Mouse (Mus musculus) liver, embryonic 11.5 days (tissue): Measurements from ENCODE around the gene Pdgfa. TPM values are rescaled to one million over a fixed set of nuclear protein-coding genes. Genes with fewer than 3 reads are reported as not detected.
A peak's percentile ranks its signal among the peaks of the same experiment; 100 is the strongest.

Experiments used
- ATAC-seq: fragments of 200-750 bp; cut with Nextera tagmentation; replicated peaks from 2 replicates; pipeline ENCODE4 v1.8.0; 2017; ENCODE audit warnings: moderate number of reproducible peaks, mild to moderate bottlenecking, moderate TSS enrichment, moderate library complexity; ENCODE audit not compliant: low FRiP score
- DNase-seq: peaks from one replicate; pipeline ENCODE4 v3.0.0-alpha.2; 2017; ENCODE audit warnings: low spot score
- H3K27ac ChIP-seq: fragments of 300-500 bp; sonication (generic); 2 replicates; pipeline ENCODE4 v1.5.1; 2014; ENCODE audit warnings: mild to moderate bottlenecking, low read depth, low read length, control low read depth
- H3K27me3 ChIP-seq: fragments of 300-500 bp; sonication (generic); replicated peaks from 2 replicates; pipeline ENCODE4 v1.6.1; 2014; ENCODE audit warnings: low read length, mixed read lengths; ENCODE audit not compliant: control insufficient read depth, insufficient read depth
- H3K36me3 ChIP-seq: fragments of 300-500 bp; sonication (generic); 2 replicates; pipeline ENCODE4 v1.6.1; 2014; ENCODE audit warnings: mild to moderate bottlenecking, low read length, moderate library complexity, mixed read lengths; ENCODE audit not compliant: control insufficient read depth, insufficient read depth
- H3K4me1 ChIP-seq: fragments of 300-500 bp; sonication (generic); replicated peaks from 2 replicates; pipeline ENCODE4 v1.6.1; 2014; ENCODE audit warnings: low read length, mixed read lengths; ENCODE audit not compliant: control insufficient read depth, insufficient read depth
- H3K4me2 ChIP-seq: fragments of 300-500 bp; sonication (generic); 2 replicates; pipeline ENCODE4 v1.6.1; 2014; ENCODE audit warnings: mild to moderate bottlenecking, control low read depth, moderate library complexity
- H3K4me3 ChIP-seq: fragments of 300-500 bp; sonication (generic); 2 replicates; pipeline ENCODE4 v1.5.1; 2014; ENCODE audit warnings: low read depth, low read length, control low read depth
- H3K9ac ChIP-seq: fragments of 300-500 bp; sonication (generic); 2 replicates; pipeline ENCODE4 v1.6.1; 2014; ENCODE audit warnings: low read depth, low read length, control low read depth
- H3K9me3 ChIP-seq: fragments of 300-500 bp; sonication (generic); 2 replicates; pipeline ENCODE4 v1.6.1; 2016; ENCODE audit warnings: low read length, inconsistent platforms, mixed read lengths; ENCODE audit not compliant: control insufficient read depth
- WGBS: fragments of 180-500 bp; shearing (Covaris S2); extraction: QIAGEN DNeasy Blood & Tissue Kit; methylation state at CpG from one replicate; pipeline ENCODE4 v1.1.7; 2014; 5-methylcytosine and 5-hydroxymethylcytosine counted together
- polyA plus RNA-seq: library from polyadenylated mRNA; unstranded; fragments of >200 nt; fragmentation: Nextera tagmentation; extraction: Ambion mirVana; gene quantifications from 2 replicates; pipeline ENCODE4 v1.2.1, GENCODE M21; 2014

The Pdgfa gene
- polyA plus RNA-seq, 1 experiment from 2014 or later: 5.0 TPM

- Histone ChIP-seq H3K4me2 (no peak overlapping the region), H3K27me3 (peaks cover 73% of the 10 kb centered on the region), H3K4me3 (no peak overlapping the region), H3K9me3 (no peaks in the 10 kb centered on the region), H3K9ac (no peak overlapping the region), H3K4me1 (no peaks in the 10 kb centered on the region; the same call in none of the 2 replicates), H3K27ac (no peak overlapping the region), H3K36me3 (no peaks in the 10 kb centered on the region)
- 37% methylated on average over 4 of the region's 4 CpGs for WGBS
- ATAC-seq (no peak), DNase-seq (no peak)
These were observed 5.4 kb downstream of the Pdgfa start for GRCm38 (mm10) chr5:138991734-138992133.

- ATAC-seq: no peak
- Histone ChIP-seq H3K9me3 (no peaks in the 10 kb centered on the region), H3K4me3 (no peak overlapping the region), H3K4me1 (no peaks in the 10 kb centered on the region; the same call in none of the 2 replicates), H3K27ac (no peak overlapping the region), H3K4me2 (no peak overlapping the region), H3K36me3 (no peaks in the 10 kb centered on the region), H3K27me3 (peaks cover 64% of the 10 kb centered on the region), H3K9ac (no peak overlapping the region)
- no peak for DNase-seq
- 66% methylated on average over 7 of the region's 7 CpGs for WGBS
These were observed 6.3 kb downstream of the Pdgfa start for GRCm38 (mm10) chr5:138990659-138991380.

DNA sequence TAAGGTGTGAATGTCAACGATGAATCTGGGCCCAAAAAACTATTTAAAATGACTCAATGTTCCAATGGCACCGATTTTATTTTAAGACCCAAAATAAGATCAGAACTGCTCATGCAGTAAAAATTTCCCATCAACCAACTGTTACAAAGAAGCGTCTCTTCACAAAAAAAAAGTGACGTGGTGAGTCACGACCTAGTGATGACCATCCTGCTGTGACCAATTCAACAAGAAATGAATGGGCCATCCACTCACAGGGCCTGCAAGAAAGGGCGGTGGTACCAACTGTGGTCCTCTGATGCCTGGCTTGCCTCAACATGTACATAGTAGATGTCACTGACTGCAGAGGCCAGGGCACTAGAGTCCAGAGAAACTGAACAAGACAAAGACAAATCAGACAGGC is 7.6 kb downstream of the Pdgfa start:
- ATAC-seq (no peak), DNase-seq (no peak)
- 80% methylated on average over 6 of the region's 6 CpGs for WGBS
- Histone ChIP-seq H3K4me1 (no peaks in the 10 kb centered on the region; the same call in 1 of the 2 replicates), H3K27me3 (peaks cover 51% of the 10 kb centered on the region), H3K4me3 (no peak overlapping the region), H3K9me3 (no peaks in the 10 kb centered on the region), H3K27ac (no peak overlapping the region), H3K36me3 (no peaks in the 10 kb centered on the region; the same call in 1 of the 2 replicates), H3K9ac (no peak overlapping the region), H3K4me2 (no peak overlapping the region)

DNA sequence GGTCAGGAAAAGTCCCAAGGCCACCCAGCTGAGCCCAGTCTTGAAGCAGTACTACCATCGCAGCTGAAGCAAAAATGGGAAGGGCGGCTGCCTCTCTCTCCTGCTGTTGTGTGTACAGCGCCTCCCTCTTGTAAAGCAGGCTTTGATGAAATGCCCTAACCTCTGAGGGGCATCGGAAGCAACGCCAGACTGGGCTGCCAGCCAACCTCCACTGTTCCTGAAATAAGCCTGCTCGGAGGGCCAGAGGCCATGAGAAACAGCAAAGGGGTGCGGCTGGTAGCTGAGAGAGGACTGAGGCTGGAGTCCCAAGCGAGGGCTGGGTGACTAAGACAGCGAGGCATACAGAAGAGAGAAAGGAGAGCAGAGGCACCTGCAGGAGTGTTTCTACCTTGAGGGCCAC is 8.4 kb downstream of the Pdgfa start:
- no peak overlapping the region for H3K27ac ChIP-seq
- no peak overlapping the region for H3K4me3 ChIP-seq
- H3K36me3 ChIP-seq: peaks cover 2% of the 10 kb centered on the region; the same call in 1 of the 2 replicates
- H3K4me2 ChIP-seq: no peak overlapping the region
- no peak overlapping the region for H3K9ac ChIP-seq
- WGBS: 74% methylated on average over 9 of the region's 9 CpGs
- ATAC-seq: no peak
- peaks cover 43% of the 10 kb centered on the region for H3K27me3 ChIP-seq
- no peak for DNase-seq
- H3K9me3 ChIP-seq: no peaks in the 10 kb centered on the region
- no peaks in the 10 kb centered on the region; the same call in 1 of the 2 replicates for H3K4me1 ChIP-seq

- Histone ChIP-seq H3K27me3 (peaks cover 35% of the 10 kb centered on the region), H3K4me1 (no peaks in the 10 kb centered on the region; the same call in 1 of the 2 replicates), H3K4me2 (no peak overlapping the region), H3K4me3 (no peak overlapping the region), H3K27ac (no peak overlapping the region), H3K9ac (no peak overlapping the region), H3K36me3 (peaks cover 2% of the 10 kb centered on the region; the same call in 1 of the 2 replicates), H3K9me3 (no peaks in the 10 kb centered on the region)
- no peak for ATAC-seq
- no peak for DNase-seq
- 83% methylated on average over 10 of the region's 10 CpGs for WGBS
These were observed 9.2 kb downstream of the Pdgfa start for GRCm38 (mm10) chr5:138987994-138988393.

DNA sequence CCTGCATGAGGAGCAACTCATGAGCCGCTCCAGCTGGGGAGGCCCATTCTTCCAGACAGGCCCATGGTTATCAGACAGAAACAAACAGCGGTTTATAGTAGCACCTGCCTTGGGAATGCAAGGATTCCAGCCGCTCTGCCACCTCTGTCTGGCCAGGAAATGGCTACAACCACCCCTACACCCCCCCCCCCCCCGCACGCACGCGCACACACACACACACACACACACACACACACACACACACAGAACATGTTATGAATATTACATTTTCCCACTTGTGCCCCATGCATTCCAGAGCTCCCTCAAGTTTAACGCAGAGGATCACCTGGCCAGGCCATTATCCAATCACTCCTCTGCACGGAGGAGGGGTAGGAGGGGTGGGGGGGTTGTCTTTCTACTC is 15.2 kb downstream of the Pdgfa start:
- Histone ChIP-seq H3K9me3 (no peaks in the 10 kb centered on the region), H3K4me1 (no peaks in the 10 kb centered on the region), H3K4me2 (no peak overlapping the region), H3K36me3 (peaks cover 2% of the 10 kb centered on the region; the same call in 1 of the 2 replicates), H3K27me3 (no peaks in the 10 kb centered on the region), H3K9ac (no peak overlapping the region), H3K27ac (no peak overlapping the region), H3K4me3 (no peak overlapping the region)
- DNase-seq: no peak
- ATAC-seq: no peak
- 76% methylated on average over 9 of the region's 9 CpGs for WGBS

- Histone ChIP-seq H3K9me3 (no peaks in the 10 kb centered on the region), H3K27ac (no peak overlapping the region), H3K9ac (no peak overlapping the region), H3K4me1 (no peaks in the 10 kb centered on the region), H3K4me2 (no peak overlapping the region), H3K36me3 (peaks cover 2% of the 10 kb centered on the region; the same call in 1 of the 2 replicates), H3K27me3 (no peaks in the 10 kb centered on the region), H3K4me3 (no peak overlapping the region)
- ATAC-seq (peak; percentile 29; the same call in 1 of the 2 replicates), DNase-seq (no peak)
- 75% methylated on average over 9 of the region's 9 CpGs for WGBS
These were observed 16.6 kb downstream of the Pdgfa start for GRCm38 (mm10) chr5:138980608-138981007.

DNA sequence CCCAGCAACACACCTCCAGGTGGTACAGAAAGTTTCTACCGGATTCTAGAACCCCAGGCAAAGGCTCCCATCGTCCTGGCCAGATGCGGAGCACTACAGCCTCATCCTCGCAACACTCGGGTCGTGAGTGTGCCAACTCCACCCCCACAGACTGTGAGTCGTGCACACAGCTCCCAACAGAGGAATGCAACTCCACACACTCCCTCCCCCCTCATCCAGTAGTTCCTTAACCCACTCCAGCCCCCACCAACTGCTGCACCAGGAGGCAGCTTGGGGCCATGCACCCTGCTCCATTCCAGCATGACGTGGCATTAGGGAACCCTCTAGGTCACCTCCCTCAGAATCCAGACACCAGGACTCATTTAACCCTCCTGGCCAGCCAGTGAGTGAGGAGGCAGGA is 17.3 kb downstream of the Pdgfa start:
- Histone ChIP-seq H3K9ac (no peak overlapping the region), H3K4me1 (no peaks in the 10 kb centered on the region), H3K36me3 (peaks cover 2% of the 10 kb centered on the region; the same call in 1 of the 2 replicates), H3K9me3 (no peaks in the 10 kb centered on the region), H3K27ac (no peak overlapping the region), H3K27me3 (no peaks in the 10 kb centered on the region), H3K4me3 (no peak overlapping the region), H3K4me2 (no peak overlapping the region)
- 69% methylated on average over 8 of the region's 8 CpGs for WGBS
- ATAC-seq: no peak
- no peak for DNase-seq

DNA sequence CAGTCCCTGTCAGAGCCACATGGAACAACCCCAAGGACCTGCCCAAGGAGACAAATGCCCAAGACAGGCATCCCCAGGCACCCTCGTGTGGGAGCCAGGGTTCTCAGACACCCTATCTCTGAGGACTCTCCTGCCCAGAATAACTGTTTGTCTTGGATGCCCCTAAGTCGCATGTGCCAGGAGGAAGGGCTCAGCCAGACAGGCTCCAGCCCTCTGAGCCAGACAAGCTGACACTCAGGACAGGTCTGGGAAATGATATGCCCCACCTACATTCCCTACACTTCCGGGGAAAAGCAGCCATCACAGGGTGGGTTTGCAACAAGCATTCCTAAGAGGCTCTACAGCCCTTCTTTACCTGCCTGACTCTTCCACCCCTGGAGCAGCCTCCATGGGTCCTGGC is 19.4 kb downstream of the Pdgfa start:
- no peak overlapping the region for H3K9ac ChIP-seq
- no peaks in the 10 kb centered on the region for H3K27me3 ChIP-seq
- H3K4me1 ChIP-seq: no peaks in the 10 kb centered on the region
- ATAC-seq (no peak), DNase-seq (no peak)
- no peak overlapping the region for H3K27ac ChIP-seq
- no peak overlapping the region for H3K4me2 ChIP-seq
- 61% methylated on average over 3 of the region's 3 CpGs for WGBS
- H3K9me3 ChIP-seq: no peaks in the 10 kb centered on the region
- no peak overlapping the region for H3K4me3 ChIP-seq
- H3K36me3 ChIP-seq: no peaks in the 10 kb centered on the region; the same call in 1 of the 2 replicates
